Mouse (Mus musculus) neural tube, embryonic 15.5 days (tissue): Measurements from ENCODE around the gene Afap1l2. TPM values are rescaled to one million over a fixed set of nuclear protein-coding genes. Genes with fewer than 3 reads are reported as not detected.

ENCODE experiments used
- ATAC-seq: fragments of 200-750 bp; cut with Nextera tagmentation; 2 replicates; pipeline ENCODE4 v1.8.0; 2017; ENCODE audit warnings: mild to moderate bottlenecking, moderate TSS enrichment, moderate library complexity; ENCODE audit not compliant: low FRiP score
- H3K27ac ChIP-seq: fragments of 300-500 bp; sonication (generic); replicated peaks from 2 replicates; pipeline ENCODE4 v1.5.1; 2015; ENCODE audit warnings: mild to moderate bottlenecking, inconsistent platforms
- H3K27me3 ChIP-seq: fragments of 300-500 bp; sonication (generic); replicated peaks from 2 replicates; pipeline ENCODE4 v1.6.1; 2015; ENCODE audit warnings: inconsistent platforms
- H3K36me3 ChIP-seq: fragments of 300-500 bp; sonication (generic); 2 replicates; pipeline ENCODE4 v1.6.1; 2015; ENCODE audit warnings: inconsistent platforms
- H3K4me1 ChIP-seq: fragments of 300-500 bp; sonication (generic); 2 replicates; pipeline ENCODE4 v1.6.1; 2015; ENCODE audit warnings: inconsistent platforms
- H3K4me2 ChIP-seq: fragments of 300-500 bp; sonication (generic); 2 replicates; pipeline ENCODE4 v1.6.1; 2015; ENCODE audit warnings: inconsistent platforms, mild to moderate bottlenecking, moderate library complexity
- H3K4me3 ChIP-seq: fragments of 300-500 bp; sonication (generic); replicated peaks from 2 replicates; pipeline ENCODE4 v1.5.1; 2015; ENCODE audit warnings: mild to moderate bottlenecking, inconsistent platforms
- H3K9ac ChIP-seq: fragments of 300-500 bp; sonication (generic); replicated peaks from 2 replicates; pipeline ENCODE4 v1.6.1; 2015; ENCODE audit warnings: mild to moderate bottlenecking, inconsistent platforms
- H3K9me3 ChIP-seq: fragments of 300-500 bp; sonication (generic); replicated peaks from 2 replicates; pipeline ENCODE4 v1.6.1; 2016; ENCODE audit warnings: inconsistent platforms
- WGBS: fragments of 180-500 bp; shearing (Covaris S2); methylation state at CpG from one replicate; pipeline ENCODE4 v1.1.7; 2015; ENCODE audit warnings: mixed read lengths; 5-methylcytosine and 5-hydroxymethylcytosine counted together
- polyA plus RNA-seq: library from polyadenylated mRNA; unstranded; fragments of >200 nt; fragmentation: Nextera tagmentation; extraction: Ambion mirVana; gene quantifications from 2 replicates; pipeline ENCODE4 v1.2.1, GENCODE M21; 2015

Gene Afap1l2
- polyA plus RNA-seq, 1 experiment from 2014 or later: 12.3 TPM

- H3K27me3 ChIP-seq: peaks cover 30% of the 10 kb centered on the region
- no peaks in the 10 kb centered on the region for H3K9me3 ChIP-seq
- no peaks in the 10 kb centered on the region for H3K36me3 ChIP-seq
- H3K4me2 ChIP-seq: no peak overlapping the region
- H3K9ac ChIP-seq: no peak overlapping the region
- H3K27ac ChIP-seq: no peak overlapping the region
- H3K4me3 ChIP-seq: no peak overlapping the region
- H3K4me1 ChIP-seq: peaks cover 41% of the 10 kb centered on the region
- WGBS: 86% methylated on average over 4 of the region's 4 CpGs
- ATAC-seq: no peak
Measured at GRCm38 (mm10) chr19:57005062-57005461, 3.0 kb downstream of the Afap1l2 start.

DNA sequence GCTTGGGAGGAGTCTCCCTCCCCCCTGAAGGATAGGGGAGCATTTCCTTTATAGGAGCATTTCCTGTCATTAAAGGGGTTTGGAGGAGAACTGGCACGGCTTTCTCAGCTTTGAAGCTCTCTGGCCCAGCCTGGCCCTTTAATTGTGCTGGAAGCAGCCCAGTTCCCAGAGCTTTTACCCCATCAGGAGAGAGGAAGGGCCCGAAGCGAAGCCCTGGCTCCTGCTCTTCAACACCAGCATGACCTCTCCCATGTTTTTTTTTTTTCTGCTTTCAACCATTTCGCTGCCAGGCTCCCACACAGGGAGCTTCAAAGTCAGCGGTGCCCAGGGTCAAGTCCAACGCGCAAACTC, 4.6 kb downstream of the Afap1l2 start:
- Histone ChIP-seq H3K9me3 (no peaks in the 10 kb centered on the region), H3K4me2 (peak overlapping the region; percentile 32), H3K9ac (no peak overlapping the region), H3K27ac (peak overlapping the region; percentile 45; the same call in 1 of the 2 replicates), H3K27me3 (peaks cover 21% of the 10 kb centered on the region), H3K36me3 (no peaks in the 10 kb centered on the region), H3K4me1 (peaks cover 44% of the 10 kb centered on the region), H3K4me3 (no peak overlapping the region)
- 0 out of 2 replicates have a peak, but pooled peaks have one; percentile 23 for ATAC-seq
- WGBS: 33% methylated on average over 7 of the region's 7 CpGs

GRCm38 (mm10) chr19:57002741-57003459, 5.1 kb downstream of the Afap1l2 start:
- 66% methylated on average over 12 of the region's 12 CpGs for WGBS
- H3K9me3 ChIP-seq: no peaks in the 10 kb centered on the region
- peak overlapping the region; percentile 32 for H3K4me2 ChIP-seq
- no peak overlapping the region for H3K9ac ChIP-seq
- peaks cover 15% of the 10 kb centered on the region for H3K27me3 ChIP-seq
- H3K36me3 ChIP-seq: no peaks in the 10 kb centered on the region
- peak overlapping the region; percentile 45; the same call in 1 of the 2 replicates for H3K27ac ChIP-seq
- no peak overlapping the region for H3K4me3 ChIP-seq
- no peak for ATAC-seq
- peaks cover 39% of the 10 kb centered on the region for H3K4me1 ChIP-seq

GRCm38 (mm10) chr19:57001926-57002325, 6.1 kb downstream of the Afap1l2 start:
- H3K9ac ChIP-seq: no peak overlapping the region
- H3K27ac ChIP-seq: no peak overlapping the region
- no peaks in the 10 kb centered on the region for H3K36me3 ChIP-seq
- 86% methylated on average over 4 of the region's 4 CpGs for WGBS
- ATAC-seq: no peak
- peaks cover 39% of the 10 kb centered on the region for H3K4me1 ChIP-seq
- no peak overlapping the region for H3K4me3 ChIP-seq
- peaks cover 6% of the 10 kb centered on the region for H3K27me3 ChIP-seq
- no peak overlapping the region for H3K4me2 ChIP-seq
- no peaks in the 10 kb centered on the region for H3K9me3 ChIP-seq

DNA sequence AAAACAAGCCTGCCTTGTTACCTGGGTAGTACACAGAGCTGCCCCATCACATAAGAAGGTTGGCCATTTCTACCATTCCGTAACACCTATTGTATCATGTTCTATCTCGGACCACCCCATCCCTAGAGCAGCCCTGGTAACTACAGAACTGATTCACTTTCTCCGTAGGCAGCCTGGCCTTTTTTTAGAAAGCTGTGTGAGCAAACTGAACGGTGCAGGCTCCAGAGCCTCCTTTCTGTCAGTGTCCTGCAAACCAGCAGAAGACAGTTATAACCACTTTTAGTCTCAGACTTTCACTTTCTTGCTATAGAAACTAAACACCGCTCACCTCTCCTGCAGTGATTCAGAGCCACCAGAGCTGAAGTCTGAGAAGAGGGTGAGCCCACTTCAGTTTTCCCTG, 7.4 kb downstream of the Afap1l2 start:
- 88% methylated on average over 5 of the region's 5 CpGs for WGBS
- Histone ChIP-seq H3K9me3 (no peaks in the 10 kb centered on the region), H3K27ac (no peak overlapping the region; the same call in 1 of the 2 replicates), H3K4me3 (no peak overlapping the region), H3K4me1 (peaks cover 42% of the 10 kb centered on the region), H3K9ac (no peak overlapping the region), H3K36me3 (no peaks in the 10 kb centered on the region), H3K4me2 (no peak overlapping the region), H3K27me3 (no peaks in the 10 kb centered on the region)
- no peak for ATAC-seq

DNA sequence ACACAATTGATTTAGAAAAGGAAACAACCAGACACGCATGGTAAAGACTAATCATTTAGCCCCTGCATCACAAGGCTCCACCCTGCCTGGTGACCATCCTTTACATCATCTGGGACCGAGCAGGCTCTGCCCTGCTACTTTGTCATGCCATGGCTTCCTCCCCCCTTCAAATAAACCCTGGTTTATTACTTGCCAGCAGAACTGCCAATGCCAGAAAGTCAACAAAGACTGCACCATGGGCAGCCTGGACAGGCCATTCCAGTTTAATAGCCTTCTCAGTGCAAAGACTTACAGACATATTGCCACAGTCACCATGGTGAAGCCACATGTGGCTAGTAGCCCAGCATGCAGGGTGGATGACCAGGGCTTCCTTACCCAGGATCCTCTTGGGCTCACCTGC, 8.2 kb downstream of the Afap1l2 start:
- no peak overlapping the region for H3K4me3 ChIP-seq
- no peak overlapping the region for H3K4me2 ChIP-seq
- H3K36me3 ChIP-seq: no peaks in the 10 kb centered on the region
- no peak overlapping the region for H3K9ac ChIP-seq
- H3K27me3 ChIP-seq: no peaks in the 10 kb centered on the region
- peaks cover 38% of the 10 kb centered on the region for H3K4me1 ChIP-seq
- ATAC-seq: no peak
- 19% methylated on average over 2 of the region's 2 CpGs for WGBS
- no peak overlapping the region for H3K27ac ChIP-seq
- H3K9me3 ChIP-seq: no peaks in the 10 kb centered on the region

GRCm38 (mm10) chr19:56998910-56999309, 9.1 kb downstream of the Afap1l2 start:
- Histone ChIP-seq H3K27me3 (no peaks in the 10 kb centered on the region), H3K36me3 (no peaks in the 10 kb centered on the region), H3K4me1 (peaks cover 44% of the 10 kb centered on the region), H3K9me3 (no peaks in the 10 kb centered on the region), H3K9ac (no peak overlapping the region), H3K27ac (peak overlapping the region; percentile 60; the same call in 1 of the 2 replicates), H3K4me3 (no peak overlapping the region), H3K4me2 (no peak overlapping the region)
- 67% methylated on average over 2 of the region's 2 CpGs for WGBS
- ATAC-seq: no peak

GRCm38 (mm10) chr19:56998331-56998730, 9.7 kb downstream of the Afap1l2 start:
- no peaks in the 10 kb centered on the region for H3K27me3 ChIP-seq
- no peaks in the 10 kb centered on the region for H3K36me3 ChIP-seq
- 87% methylated on average over 4 of the region's 4 CpGs for WGBS
- no peak overlapping the region for H3K4me3 ChIP-seq
- no peaks in the 10 kb centered on the region for H3K9me3 ChIP-seq
- H3K4me2 ChIP-seq: no peak overlapping the region
- peak overlapping the region; percentile 60 for H3K27ac ChIP-seq
- H3K4me1 ChIP-seq: peaks cover 41% of the 10 kb centered on the region
- H3K9ac ChIP-seq: no peak overlapping the region
- no peak for ATAC-seq

GRCm38 (mm10) chr19:56997164-56997599, 10.8 kb downstream of the Afap1l2 start:
- ATAC-seq: 0 out of 2 replicates have a peak, but pooled peaks have one; percentile 38
- WGBS: 6% methylated on average over 10 of the region's 10 CpGs
- Histone ChIP-seq H3K27ac (peak overlapping the region; percentile 58), H3K4me3 (peak overlapping the region; percentile 12; the same call in 1 of the 2 replicates), H3K4me2 (peak overlapping the region; percentile 42), H3K4me1 (peaks cover 35% of the 10 kb centered on the region), H3K9me3 (no peaks in the 10 kb centered on the region), H3K36me3 (no peaks in the 10 kb centered on the region), H3K9ac (no peak overlapping the region), H3K27me3 (no peaks in the 10 kb centered on the region)

GRCm38 (mm10) chr19:56995441-56995840, 12.6 kb downstream of the Afap1l2 start:
- Histone ChIP-seq H3K4me1 (peaks cover 43% of the 10 kb centered on the region), H3K27me3 (no peaks in the 10 kb centered on the region), H3K9ac (no peak overlapping the region), H3K9me3 (no peaks in the 10 kb centered on the region), H3K27ac (no peak overlapping the region), H3K4me2 (no peak overlapping the region), H3K4me3 (no peak overlapping the region), H3K36me3 (no peaks in the 10 kb centered on the region)
- WGBS: 89% methylated on average over 4 of the region's 4 CpGs
- no peak for ATAC-seq

DNA sequence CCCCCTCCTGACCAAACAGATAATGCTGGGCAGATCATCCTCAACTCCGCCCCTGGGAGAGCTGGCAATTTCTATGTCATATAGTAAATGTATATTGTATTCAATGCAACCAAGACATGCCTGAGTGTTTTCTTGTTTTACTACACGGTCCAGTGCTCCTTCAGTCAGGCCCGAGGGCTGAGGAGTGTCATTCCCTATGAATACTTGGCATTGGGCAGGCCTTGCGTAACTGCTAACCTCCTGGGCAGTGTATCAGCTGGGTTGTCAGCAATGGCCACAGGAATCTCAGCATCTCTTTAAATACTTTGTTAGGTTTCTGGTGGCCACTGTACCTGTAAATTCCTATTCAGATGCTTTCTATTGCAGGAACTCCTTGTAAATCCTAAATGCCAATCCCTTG, 13.4 kb downstream of the Afap1l2 start:
- ATAC-seq: no peak
- peaks cover 48% of the 10 kb centered on the region for H3K4me1 ChIP-seq
- no peaks in the 10 kb centered on the region for H3K36me3 ChIP-seq
- H3K9me3 ChIP-seq: no peaks in the 10 kb centered on the region
- no peak overlapping the region for H3K27ac ChIP-seq
- no peak overlapping the region for H3K4me2 ChIP-seq
- no peaks in the 10 kb centered on the region for H3K27me3 ChIP-seq
- 76% methylated on average over 4 of the region's 4 CpGs for WGBS
- no peak overlapping the region for H3K9ac ChIP-seq
- H3K4me3 ChIP-seq: no peak overlapping the region

DNA sequence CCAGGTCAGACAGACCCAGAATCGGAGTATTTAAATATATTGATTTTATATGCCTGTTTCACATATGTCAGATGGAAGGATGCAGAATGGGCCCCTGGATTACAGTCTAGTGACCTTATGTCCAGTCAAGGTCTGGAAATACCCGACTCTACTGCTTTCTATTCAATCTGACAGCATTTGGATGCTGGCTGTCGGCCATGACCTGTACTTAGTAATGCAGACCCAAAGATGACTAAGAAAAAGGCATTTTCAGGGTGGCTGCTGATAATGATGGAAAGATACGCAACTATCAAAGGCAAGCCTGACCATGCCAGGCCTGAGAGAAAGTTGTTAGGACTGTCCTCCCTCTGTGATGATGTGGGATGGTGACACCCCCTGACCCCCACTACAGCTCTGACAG, 14.3 kb downstream of the Afap1l2 start:
- Histone ChIP-seq H3K9ac (no peak overlapping the region), H3K27me3 (no peaks in the 10 kb centered on the region), H3K9me3 (no peaks in the 10 kb centered on the region), H3K4me3 (no peak overlapping the region), H3K36me3 (no peaks in the 10 kb centered on the region), H3K4me2 (no peak overlapping the region), H3K27ac (no peak overlapping the region), H3K4me1 (peaks cover 51% of the 10 kb centered on the region)
- 82% methylated on average over 4 of the region's 4 CpGs for WGBS
- ATAC-seq: no peak
